Mouse (Mus musculus) v-Abl transformed pro-B cells (cell line): Measurements from ENCODE around the gene Tenm4.

ENCODE experiments used
- in situ Hi-C, 2 experiments: fragments of 400-800 bp; cut with MboI; formaldehyde crosslinking; loops; one replicate each; pipeline ENCODE4 v1.15.1; 2025; ENCODE audit not compliant: unreplicated experiment in 2 of 2

The Tenm4 gene

GRCm38 (mm10) chr7:96655096-96655716 is 484.2 kb downstream of the Tenm4 start:
- in situ Hi-C loops = no loop called here

GRCm38 (mm10) chr7:96657101-96657830 is 486.2 kb downstream of the Tenm4 start:
- in situ Hi-C loops = no loop called here

DNA sequence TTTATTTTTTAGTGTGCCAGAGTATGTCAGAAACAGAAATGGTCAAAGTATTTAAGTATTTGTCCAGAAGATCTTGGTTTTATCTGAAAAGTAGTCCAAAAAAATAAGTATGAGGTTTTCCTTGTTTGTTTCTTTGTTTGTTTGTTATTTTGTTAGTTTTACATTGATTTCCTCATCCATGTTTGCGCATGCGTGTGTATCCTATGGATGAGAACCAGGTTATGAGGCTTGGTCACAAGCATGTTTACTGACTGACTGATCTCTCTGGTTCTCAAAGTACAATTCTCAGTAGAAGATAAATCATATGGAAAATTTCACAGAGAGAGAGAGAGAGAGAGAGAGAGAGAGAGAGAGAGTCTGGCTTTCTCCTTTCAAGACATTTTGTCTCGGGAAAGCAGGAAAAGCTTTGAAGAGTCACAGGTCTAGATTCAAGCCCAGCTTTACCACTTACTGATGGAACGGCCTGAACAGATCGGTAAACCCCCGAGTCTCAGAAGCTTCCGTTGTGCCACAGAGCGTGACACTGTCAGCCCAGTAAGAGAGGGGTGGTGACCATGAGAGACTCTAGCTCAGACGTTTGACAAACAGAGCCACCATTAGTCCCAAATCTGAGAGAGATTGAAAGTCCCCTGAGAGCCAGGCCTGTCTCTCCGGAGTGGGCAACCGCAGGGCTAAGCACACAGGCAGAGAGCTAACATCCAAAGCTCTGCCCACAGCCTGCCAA is 487.0 kb downstream of the Tenm4 start:
- in situ Hi-C loops = no loop called here

DNA sequence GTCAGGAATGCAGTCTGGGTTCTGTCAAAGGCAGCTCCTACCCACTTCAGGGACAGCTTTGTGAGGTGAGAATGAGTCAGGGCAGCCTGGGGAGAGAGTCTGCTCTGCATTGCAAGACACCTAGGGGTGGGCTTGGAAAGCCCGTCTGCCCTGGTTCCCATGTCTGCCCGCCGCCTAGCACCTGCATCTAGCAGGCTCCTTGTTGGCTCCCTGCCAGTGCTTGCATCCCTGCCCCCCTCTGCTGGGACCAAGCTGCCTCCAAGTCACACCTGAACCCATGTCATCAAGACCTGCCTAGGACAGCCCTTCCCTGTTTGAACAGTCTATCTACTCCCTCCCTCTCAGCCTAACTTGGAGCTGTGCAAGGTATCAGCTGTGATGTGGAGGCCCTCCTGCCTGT is 489.9 kb downstream of the Tenm4 start:
- in situ Hi-C loops = no loop called here

DNA sequence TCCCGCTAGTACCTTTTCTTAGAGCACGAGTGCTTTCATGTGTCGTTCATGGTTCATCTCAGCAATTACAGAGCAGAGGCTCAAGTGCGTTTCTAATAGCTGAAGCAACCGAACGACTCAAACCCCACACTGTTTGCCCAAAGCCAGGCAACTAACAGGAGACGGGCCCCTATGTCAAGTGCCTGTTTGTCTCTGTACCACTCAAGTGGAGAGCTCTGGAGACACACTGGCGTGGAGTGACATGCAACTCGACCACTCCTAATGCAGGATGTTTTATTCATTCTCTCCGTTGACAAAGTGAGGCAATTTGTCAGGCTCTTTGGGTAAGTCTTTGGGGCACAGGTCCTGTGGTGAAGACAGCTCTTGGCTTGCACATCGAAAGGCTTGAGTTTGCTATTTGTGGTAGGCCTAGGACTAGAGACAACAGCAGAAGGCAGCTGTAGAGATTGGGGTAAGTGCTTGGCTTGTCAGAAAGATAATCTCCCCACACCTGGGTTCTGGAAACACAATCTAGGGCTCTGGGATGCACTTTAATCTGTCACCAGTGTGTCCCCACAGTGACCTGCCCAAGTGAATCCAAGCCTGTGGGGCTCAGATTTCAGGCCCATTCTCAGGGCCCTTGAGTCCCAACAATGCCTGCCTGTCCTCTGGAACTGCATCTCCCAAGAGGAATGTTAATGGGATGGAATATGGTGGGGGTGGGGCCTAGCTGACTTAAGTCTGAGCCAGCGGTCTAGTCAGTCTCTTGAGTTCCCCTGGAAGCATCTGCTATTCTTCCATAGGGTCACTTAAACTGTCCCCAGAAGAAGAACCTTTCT is 490.5 kb downstream of the Tenm4 start:
- in situ Hi-C loops = no loop called here

GRCm38 (mm10) chr7:96663336-96663735 is 492.3 kb downstream of the Tenm4 start:
- in situ Hi-C loops = no loop called here

DNA sequence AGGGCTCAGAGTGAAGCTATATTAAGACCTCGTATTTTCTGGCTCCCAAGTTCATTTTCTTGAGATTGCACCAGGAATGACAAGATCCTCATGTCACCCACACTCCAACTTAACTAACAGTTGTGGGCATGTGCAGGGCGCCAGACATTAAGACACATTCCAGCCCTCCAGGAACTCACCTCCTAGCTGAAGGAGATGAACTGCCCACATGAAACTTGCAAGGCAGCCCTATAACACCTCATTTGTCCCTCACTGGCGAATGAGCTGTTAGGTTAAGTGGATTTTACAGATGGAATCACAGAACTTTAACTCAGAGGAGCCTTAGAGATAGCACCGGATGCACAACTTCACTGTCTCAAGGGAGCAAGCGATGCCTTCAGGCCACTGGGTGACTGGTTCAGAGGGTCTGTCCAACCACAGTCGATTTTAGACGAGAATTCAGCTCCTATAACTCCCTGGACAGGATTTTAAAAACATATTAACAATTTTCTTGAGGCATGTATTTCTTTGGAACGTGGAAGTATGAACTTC is 495.4 kb downstream of the Tenm4 start:
- in situ Hi-C loops = no loop called here

DNA sequence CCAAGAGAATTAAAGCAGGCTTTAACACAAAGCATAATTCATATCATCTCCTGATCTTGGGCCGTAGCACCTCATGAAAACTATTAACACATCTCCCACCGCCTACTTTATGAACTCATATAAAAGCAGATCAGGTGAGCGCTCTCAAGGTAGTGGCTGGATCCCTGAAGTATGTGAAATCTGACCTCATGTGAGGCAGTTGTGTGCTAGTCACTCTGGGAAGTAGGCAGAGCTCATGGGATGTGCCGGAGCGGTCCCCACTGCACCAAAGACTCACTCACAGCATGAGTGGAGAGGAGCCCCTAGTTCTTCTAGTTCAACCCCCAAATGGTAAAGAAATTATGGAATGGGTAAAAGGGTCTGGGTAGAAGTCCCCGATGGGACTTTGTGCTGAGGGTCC is 496.6 kb downstream of the Tenm4 start:
- in situ Hi-C loops = no loop called here

DNA sequence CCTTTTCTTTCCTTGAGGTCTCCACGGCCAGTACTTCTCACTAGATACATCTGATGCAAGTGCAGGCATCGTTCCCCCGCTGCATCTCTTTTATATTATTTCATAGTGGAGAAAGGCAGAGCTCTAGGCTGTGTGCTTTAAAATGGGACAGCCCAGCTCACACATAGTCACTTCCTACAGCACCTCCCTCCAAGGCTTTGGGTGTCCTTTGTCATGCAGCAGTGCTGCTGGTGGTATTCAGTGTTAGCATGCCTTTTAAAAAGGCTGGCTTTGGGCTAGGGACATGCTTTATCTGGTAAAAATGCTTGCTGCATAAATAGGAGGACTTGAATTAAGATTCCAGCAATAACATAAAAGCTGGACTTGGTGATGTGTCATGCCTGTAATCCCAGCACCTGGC is 499.0 kb downstream of the Tenm4 start:
- in situ Hi-C loops = no loop called here

DNA sequence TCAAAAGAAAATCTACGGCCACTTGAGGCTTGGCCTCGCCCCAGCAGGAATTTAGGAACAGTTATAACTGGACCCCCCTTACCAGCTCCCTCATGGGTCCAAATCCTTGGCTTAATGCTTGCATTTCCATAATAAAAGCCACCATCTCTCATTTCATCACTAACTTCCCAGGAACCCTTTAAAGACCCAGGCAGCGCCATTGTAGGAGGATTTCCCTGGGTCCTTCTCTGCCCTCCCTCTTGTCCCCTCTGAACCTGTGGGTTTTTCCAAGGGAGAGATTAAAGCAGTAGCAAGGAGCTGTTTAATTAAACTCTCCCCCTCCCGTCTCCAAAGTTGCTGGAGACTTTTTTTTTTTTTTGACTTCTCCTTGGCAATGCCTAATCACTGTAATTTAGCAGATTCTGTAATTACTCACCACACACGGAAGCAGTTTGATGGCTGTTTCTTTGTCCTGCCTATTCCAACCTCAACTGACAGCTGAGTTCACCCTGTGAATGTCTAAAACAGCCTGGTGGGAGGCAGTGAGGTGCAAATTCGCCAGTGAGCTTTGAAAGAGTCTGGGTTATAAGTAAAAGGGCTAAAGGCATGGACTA is 501.4 kb downstream of the Tenm4 start:
- in situ Hi-C loops = no loop called here

GRCm38 (mm10) chr7:96677082-96677481 is 506.0 kb downstream of the Tenm4 start:
- in situ Hi-C loops = no loop called here

GRCm38 (mm10) chr7:96678236-96678635 is 507.2 kb downstream of the Tenm4 start:
- in situ Hi-C loops = no loop called here

DNA sequence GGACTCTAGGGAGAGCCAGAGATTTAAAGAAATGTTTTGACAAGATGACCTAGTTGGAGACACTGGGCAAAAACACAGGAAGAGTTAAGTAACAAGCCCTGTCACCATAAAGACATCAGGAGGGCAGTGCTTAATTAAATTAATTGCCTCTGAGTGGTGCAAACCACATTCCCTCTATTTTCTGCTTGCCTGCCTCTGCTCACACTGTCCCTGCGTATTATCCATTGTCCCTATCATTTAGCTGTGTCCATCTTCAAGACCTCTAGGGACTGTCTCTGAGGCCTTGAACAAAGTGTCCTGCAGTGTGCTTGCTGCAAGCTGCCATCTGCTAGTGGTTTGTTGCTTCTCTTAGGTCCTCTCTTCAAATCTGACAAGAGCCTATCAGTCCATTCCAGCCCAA is 508.7 kb downstream of the Tenm4 start:
- in situ Hi-C loops = no loop called here

- in situ Hi-C loops = no loop called here
Measured at GRCm38 (mm10) chr7:96680405-96680804, 509.4 kb downstream of the Tenm4 start.

GRCm38 (mm10) chr7:96681808-96682207 is 510.8 kb downstream of the Tenm4 start:
- in situ Hi-C loops = no loop called here

- in situ Hi-C loops = no loop called here
Measured at GRCm38 (mm10) chr7:96688141-96688540, 517.1 kb downstream of the Tenm4 start.

- in situ Hi-C loops = no loop called here
Measured at GRCm38 (mm10) chr7:96701097-96701845, 530.2 kb downstream of the Tenm4 start.

- in situ Hi-C loops = no loop called here
Measured at GRCm38 (mm10) chr7:96703958-96704357, 532.9 kb downstream of the Tenm4 start.

DNA sequence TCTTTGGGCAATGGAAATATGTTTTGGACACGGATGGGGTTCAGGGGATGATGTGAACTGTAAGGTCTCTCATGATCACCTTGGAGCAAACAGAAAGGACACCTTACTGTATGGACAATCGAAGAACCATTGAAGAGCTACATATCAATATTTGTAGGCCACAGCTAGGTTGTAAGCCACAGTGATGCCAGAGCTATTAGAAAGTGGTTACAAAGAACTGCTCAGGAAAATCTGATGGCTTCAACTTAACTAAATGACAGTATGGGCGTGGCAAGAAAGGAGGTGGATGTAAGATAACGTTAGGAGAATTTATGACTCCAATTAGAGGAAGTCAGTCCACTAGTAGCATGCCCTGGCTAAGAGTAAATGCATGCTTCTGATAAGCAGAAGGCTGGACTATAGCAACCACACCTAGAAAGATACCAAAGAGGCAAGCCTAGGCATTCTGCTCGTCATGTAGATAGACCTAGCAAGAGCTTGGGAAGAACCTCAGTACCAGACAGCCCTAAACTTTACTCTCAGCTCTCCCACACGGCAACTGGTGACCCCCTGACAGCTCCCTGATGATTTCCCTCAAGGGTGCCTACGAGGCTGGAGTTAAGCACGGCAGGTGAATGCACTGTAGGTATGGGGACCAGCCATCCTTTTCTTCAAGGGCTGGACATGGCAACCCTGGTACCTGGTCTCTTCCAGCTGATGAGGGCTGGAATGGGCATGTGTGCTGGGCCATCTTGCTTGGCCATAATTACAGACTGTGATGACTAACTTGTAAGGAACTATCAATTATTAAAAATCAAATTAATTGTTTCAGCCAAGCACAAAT is 534.5 kb downstream of the Tenm4 start:
- in situ Hi-C loops = no loop called here
